Mouse (Mus musculus) spleen, postnatal 14 days (tissue): ENCODE data around the gene Mllt10.

ENCODE experiments used
- DNase-seq, 2 experiments: peaks; one replicate each; pipeline ENCODE4 v3.0.0; 2021 to 2022; ENCODE audit warnings: low spot score in 2 of 2

The Mllt10 gene

GRCm38 (mm10) chr2:18195691-18196396 is 140.8 kb downstream of the Mllt10 start:
- no peak for DNase-seq

GRCm38 (mm10) chr2:18201820-18202462 is 146.9 kb downstream of the Mllt10 start:
- DNase-seq = no peak

GRCm38 (mm10) chr2:18202923-18203322 is 147.9 kb downstream of the Mllt10 start:
- DNase-seq = no peak

- DNase-seq = peak; percentile 30 to 63
Observed at GRCm38 (mm10) chr2:18205118-18205517, 150.1 kb downstream of the Mllt10 start.

- no peak for DNase-seq
Observed at GRCm38 (mm10) chr2:18206811-18207210, 151.8 kb downstream of the Mllt10 start.

- no peak for DNase-seq
Observed at GRCm38 (mm10) chr2:18208578-18208977, 153.5 kb downstream of the Mllt10 start.

- no peak for DNase-seq
Observed at GRCm38 (mm10) chr2:18209211-18209823, 154.3 kb downstream of the Mllt10 start.

- DNase-seq = no peak
Observed at GRCm38 (mm10) chr2:18209948-18210347, 154.9 kb downstream of the Mllt10 start.

- no peak for DNase-seq
Observed at GRCm38 (mm10) chr2:18214031-18214430, 159.0 kb downstream of the Mllt10 start.

- DNase-seq = no peak
Observed at GRCm38 (mm10) chr2:18217867-18218266, 162.8 kb downstream of the Mllt10 start.

- no peak for DNase-seq
Observed at GRCm38 (mm10) chr2:18218500-18218899, 163.5 kb downstream of the Mllt10 start.

GRCm38 (mm10) chr2:18219136-18219535 is 164.1 kb downstream of the Mllt10 start:
- no peak for DNase-seq

GRCm38 (mm10) chr2:18219569-18219968 is 164.5 kb downstream of the Mllt10 start:
- DNase-seq = no peak

- DNase-seq = no peak
Observed at GRCm38 (mm10) chr2:18228486-18229062, 173.5 kb downstream of the Mllt10 start.

GRCm38 (mm10) chr2:18229279-18229678 is 174.2 kb downstream of the Mllt10 start:
- DNase-seq = no peak

- no peak for DNase-seq
Observed at GRCm38 (mm10) chr2:18231143-18231542, 176.1 kb downstream of the Mllt10 start.

GRCm38 (mm10) chr2:18232883-18233567 is 178.0 kb downstream of the Mllt10 start:
- DNase-seq = no peak

GRCm38 (mm10) chr2:18235524-18235923 is 180.5 kb downstream of the Mllt10 start:
- no peak for DNase-seq

- no peak for DNase-seq
Observed at GRCm38 (mm10) chr2:18249224-18249623, 194.2 kb downstream of the Mllt10 start.
